ENCODE assay signal across 15 mouse cellular contexts in genomic region chr6:119576706-119577105, GRCm38 (mm10). TPM values are rescaled to one million over a fixed set of nuclear protein-coding genes. Genes with fewer than 3 reads are reported as not detected.
DNase-seq lines count a peak whose midpoint lies in the region.
"Had no signal": no experiment of that assay in that cellular context is flagged by ENCODE, and none has a peak within 500 bp of the region (broad histone marks: within the 10 kb centered on the region; RNA-seq: fewer than 3 reads in every experiment).

No protein-coding gene starts in this region.

- intact Hi-C loops in gastrocnemius, postnatal 36 days (cut with DNase I): no loop called here
- intact Hi-C loops in gastrocnemius, postnatal 14 days (cut with DNase I; ENCODE audit: low total_unique reads): no loop called here

- peak; percentile 57 for DNase-seq in gastrocnemius, adult 18-20 months (ENCODE audit: low spot score)
- no peak for DNase-seq in gastrocnemius, postnatal 36 days
- peak; percentile 14 to 32 for DNase-seq in gastrocnemius, adult 8-10 months (ENCODE audit: low spot score in 2 of 2)
- no peak for DNase-seq in gastrocnemius, postnatal 14 days
- peak; percentile 34 for DNase-seq in skeletal muscle tissue, adult 2 months (ENCODE audit: low read depth, low spot score)
- DNase-seq: adrenal gland, adult 8-10 months; adrenal gland, postnatal 14 days; adrenal gland, postnatal 36 days; B cell, adult 2 months; cerebellum, adult 11-12 months; cerebellum, adult 2 months; cerebellum, adult 9-10 months; cerebellum, postnatal 10 days; cerebellum, postnatal 25 days had no signal

RNA-seq across cellular contexts. Expression of gene Wnt5b, which starts 32.6 kb away (rescaled TPM):
- total RNA-seq in gastrocnemius, adult 18-20 months (2021): 1 to 10 TPM; 2.6 to 2.9 TPM
- total RNA-seq in gastrocnemius, postnatal 36 days (2021): 1 to 10 TPM in 1 of 2 experiments, under 1 TPM in 1; 0.64 to 1.6 TPM
- total RNA-seq in gastrocnemius, adult 8-10 months (2022): 1 to 10 TPM; 1.3 to 1.9 (median 1.7) TPM
- total RNA-seq in gastrocnemius, postnatal 14 days (2021): 1 to 10 TPM in 1 of 2 experiments, under 1 TPM in 1; 0.93 to 2.4 TPM
- total RNA-seq: G1E had no signal

Comparison
In these comparisons a context has a peak if more than half of its experiments do, and no peak if none do; other contexts are left out.
1. DNase-seq: peak in gastrocnemius, adult 18-20 months (single experiment), gastrocnemius, adult 8-10 months (2 of 2) and skeletal muscle tissue, adult 2 months (single experiment); none in gastrocnemius, postnatal 36 days (0 of 2) and gastrocnemius, postnatal 14 days (single experiment).